Mouse (Mus musculus) CH12.LX (cell line): ENCODE measurements at regions not wholly inside any gene's neighbourhood (a gene's known extent, or its start where the extent isn't known, plus 50 kb on each side); places are given as distances from the start of the nearest gene placed in this dataset.

Experiments
- CTCF ChIP-seq, 2 experiments: IDR thresholded peaks in 1 of 2; conservative IDR thresholded peaks in 1 of 2; 2 replicates each; pipeline ENCODE4 v1.5.1; 2011 to 2012; ENCODE audit warnings: low read depth in 2 of 2, low read length in 2 of 2, improper control_type of control experiment in 1 of 2, inconsistent platforms in 1 of 2, mild to moderate bottlenecking in 1 of 2, moderate library complexity in 1 of 2
- JUND ChIP-seq: conservative IDR thresholded peaks from 2 replicates; pipeline ENCODE4 v1.6.1; 2011; ENCODE audit warnings: low read depth, low read length, improper control_type of control experiment
- POLR2A ChIP-seq: IDR thresholded peaks from 2 replicates; pipeline ENCODE4 v1.6.1; 2011; ENCODE audit warnings: low read depth, mild to moderate bottlenecking, improper control_type of control experiment, low read length
- RCOR1 ChIP-seq: conservative IDR thresholded peaks from 2 replicates; pipeline ENCODE4 v1.6.1; 2012; ENCODE audit warnings: low read depth, mild to moderate bottlenecking, inconsistent platforms, low read length, improper control_type of control experiment
- USF1 ChIP-seq: IDR thresholded peaks from 2 replicates; pipeline ENCODE4 v1.6.1; 2014; ENCODE audit warnings: low read depth, mild to moderate bottlenecking, inconsistent platforms, low read length, improper control_type of control experiment

DNA sequence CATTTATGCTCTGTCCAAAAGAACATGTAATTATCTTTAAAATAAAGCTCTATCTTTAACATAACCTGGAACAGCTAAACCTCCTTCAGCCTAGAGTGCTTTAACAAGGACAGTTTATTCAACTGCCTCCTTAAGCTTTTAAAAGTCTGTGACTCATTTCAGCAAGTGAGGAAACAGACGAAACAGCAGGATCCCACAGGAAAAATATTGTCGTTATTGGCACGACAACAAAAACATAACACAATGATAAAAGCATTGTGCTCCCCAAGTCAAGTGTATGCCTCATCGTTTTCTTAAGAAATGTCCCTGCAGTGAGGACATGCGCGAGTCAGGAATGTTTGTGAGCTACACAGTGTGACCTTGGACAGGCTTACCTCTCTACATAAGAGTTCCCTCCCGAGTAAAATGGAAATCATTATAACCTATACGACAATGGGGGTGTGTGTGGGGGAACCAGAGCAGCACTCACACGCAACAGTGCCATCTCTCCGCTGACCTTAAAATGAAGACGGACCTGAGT lies 166.7 kb upstream of the Cd180 start:
- TF ChIP-seq USF1 = no peak
- no peak for TF ChIP-seq RCOR1
- TF ChIP-seq POLR2A = no peak
- no peak for TF ChIP-seq JUND
- TF ChIP-seq CTCF (conservative IDR thresholded peaks at IDR 0.05 in 1 of 2, IDR thresholded peaks at IDR 0.05 in 1 of 2; ENCODE audit: low read depth in 2 of 2, low read length in 2 of 2) = no peak
